Mouse (Mus musculus): ENCODE results near the gene Gatb.

- TF ChIP-seq CTCF (IDR thresholded peaks at IDR 0.05; ENCODE audit: insufficient read depth, low read depth, low read length) = no peak
- no peak for TF ChIP-seq POLR2A (IDR thresholded peaks at IDR 0.05; ENCODE audit: insufficient read depth, low read depth, low read length)
Observed at GRCm38 (mm10) chr3:85535042-85535441, 38.9 kb upstream of the Gatb start.
